Mouse (Mus musculus) right cerebral cortex, postnatal 36 days (tissue): ENCODE measurements around the gene Wwox.

Source experiments
- DNase-seq, 2 experiments: peaks; one replicate each; pipeline ENCODE4 v3.0.0; 2022; ENCODE audit warnings: low spot score in 2 of 2, mixed read lengths in 1 of 2

The Wwox gene

DNA sequence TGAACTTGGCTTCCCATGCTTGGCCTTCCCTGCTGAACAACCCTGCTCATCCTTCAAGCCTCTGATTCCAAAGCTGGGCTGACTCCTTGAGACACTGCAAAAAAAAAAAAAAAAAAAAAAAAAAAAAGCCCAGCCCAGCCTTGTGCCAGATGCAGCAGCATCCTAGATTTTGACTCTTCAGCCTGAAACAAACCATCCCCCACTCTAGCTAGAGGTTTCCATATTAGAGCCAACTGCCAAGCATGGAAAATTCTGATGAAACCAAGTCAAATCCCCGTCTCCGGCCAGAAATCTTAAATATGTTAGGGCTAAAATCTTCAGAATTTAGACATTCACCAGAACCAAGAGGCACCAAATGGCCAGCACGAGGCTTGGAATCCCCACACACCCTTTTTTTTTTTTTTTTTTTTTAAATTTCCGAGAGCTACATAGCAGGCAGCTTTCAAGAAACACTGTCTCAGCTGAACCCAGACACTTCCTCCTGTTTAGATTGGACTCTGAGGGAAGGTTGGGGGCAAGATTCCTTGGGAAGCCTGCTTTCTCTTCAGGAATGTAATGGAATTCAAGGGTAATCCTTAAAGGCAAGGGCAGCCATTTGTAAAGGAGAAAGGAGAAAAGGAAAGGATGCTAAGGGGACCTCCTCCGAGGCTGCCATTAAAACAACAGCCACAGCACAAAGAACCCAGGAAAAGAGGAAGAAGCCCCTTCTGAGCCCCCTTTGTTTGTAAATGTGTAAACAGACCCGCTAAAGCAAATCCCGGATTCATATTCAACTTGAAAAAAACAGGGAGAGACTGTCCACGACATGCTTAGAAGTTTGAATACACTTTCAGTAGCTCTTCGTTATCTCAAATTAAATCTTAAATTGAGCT lies 570.7 kb downstream of the Wwox start:
- no peak for DNase-seq

DNA sequence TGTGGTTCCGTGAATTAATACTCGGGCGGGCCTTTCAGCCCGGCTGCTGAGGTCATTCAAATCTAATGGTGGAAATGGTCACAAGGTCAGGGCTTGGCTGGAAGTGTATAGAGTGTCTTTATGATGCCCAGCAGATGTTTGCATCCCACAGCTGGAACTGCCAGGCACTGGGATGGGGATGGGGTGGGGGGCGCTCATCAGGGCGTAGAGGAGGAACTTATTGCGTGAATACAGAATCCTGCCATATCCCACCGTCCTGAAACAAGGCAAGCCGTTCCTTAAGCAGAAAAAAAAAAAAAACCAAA lies 571.3 kb downstream of the Wwox start:
- no peak for DNase-seq

DNA sequence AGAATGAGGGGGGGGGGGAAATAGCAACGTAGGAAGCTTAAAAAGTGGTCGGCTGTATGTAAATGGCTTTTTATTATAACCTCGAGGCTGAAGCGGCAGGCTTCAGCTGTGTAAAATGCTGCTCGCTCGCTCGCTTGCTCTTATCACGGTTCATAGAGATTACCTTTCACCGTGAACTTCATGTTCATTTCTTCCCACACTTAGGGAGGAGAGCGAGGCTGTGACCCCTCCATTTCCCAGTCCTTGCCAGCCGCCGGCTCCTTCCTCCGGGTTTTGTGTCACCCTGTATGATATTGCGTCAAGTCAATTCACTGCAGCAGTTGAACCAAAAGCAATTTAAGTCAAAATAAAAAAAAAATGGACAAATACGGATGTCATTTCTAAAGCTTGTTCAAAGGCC lies 580.2 kb downstream of the Wwox start:
- DNase-seq, result no peak

DNA sequence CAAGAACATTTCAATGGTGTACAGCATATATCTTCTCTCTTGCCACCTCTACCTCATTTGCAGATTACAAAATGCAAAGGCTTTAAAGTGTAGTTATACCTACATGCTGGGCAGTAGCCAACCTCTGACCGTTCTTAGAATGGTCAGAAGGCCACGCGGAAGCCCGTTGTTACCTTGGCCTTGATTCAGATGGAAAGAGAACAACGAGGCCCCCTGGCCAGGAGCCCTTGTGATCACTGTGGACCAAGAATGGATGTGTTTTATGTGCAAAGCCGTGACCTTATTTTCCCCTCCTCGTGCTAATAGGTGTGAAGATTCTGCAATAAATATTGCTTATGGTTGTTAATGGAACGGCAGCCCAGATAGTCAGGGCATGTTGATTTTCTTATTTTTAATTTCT lies 582.3 kb downstream of the Wwox start:
- no peak for DNase-seq

DNA sequence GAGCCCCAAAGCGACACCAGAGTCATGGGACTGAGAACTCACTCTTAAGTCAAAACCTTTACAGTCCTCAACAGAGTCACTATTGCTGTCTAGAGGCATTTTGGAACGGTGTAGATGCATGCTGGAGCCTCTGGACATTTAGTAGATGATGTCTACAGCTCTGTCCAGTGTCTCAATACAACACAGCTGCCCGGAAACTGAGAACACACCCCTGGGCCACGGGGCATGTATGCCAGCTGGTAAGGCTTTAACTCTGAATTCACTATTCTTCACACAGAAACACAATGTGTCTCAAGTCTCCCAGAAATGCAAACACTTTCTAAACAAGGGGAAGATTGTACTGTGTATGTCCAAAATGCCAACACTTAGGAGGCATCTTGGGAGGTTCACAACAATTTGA lies 584.6 kb downstream of the Wwox start:
- no peak for DNase-seq

DNA sequence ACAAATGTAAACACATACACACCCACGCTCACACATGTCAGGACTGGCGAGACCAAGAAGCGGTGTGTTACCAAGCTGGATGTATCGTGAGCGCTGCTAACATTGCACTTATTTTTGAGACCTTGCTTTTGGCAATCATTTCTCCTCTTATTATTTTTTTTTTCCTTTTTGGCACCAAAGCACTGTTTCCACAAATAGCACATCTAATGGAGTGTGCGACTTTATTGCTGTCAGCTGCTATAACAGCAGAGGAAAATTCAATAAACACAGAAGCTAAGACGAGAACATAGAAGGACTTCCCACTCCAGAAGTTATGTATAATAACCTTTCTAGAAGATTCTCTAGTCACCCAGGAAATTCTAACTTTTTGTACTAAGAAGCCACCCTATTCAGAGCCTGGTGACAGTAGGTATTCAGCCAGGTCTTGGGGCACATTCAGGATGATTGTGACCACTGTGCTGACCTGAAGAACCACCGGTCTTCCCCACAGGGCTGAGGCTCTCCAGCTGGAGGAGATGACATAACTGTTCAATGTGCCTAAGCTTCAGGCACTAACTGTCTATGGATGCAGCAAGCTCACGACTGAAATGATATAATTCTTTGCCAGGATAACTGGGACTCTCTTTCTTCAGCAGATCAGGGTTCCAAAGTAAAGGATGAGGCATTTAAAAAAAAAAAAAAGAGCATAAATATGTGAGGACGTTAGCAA lies 586.1 kb downstream of the Wwox start:
- DNase-seq, result no peak

DNA sequence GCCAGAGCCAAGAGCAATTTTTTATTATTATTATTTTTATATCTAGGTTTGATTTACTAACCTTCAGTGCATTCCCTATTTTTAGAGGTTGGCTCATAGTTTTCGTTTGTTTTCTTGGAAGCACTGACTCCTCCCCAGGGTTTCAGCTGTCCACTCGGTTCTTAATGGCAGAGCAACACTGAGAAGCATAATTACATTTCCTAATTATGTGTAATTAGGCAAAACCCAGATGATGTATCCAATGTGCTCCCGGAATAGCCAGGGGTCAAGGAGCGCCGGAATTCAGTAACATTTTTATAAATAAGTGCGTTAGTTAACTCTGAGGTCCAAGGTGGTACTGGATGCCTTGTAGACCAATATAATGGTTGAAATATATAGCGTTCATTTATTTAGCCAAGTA lies 586.7 kb downstream of the Wwox start:
- no peak for DNase-seq

DNA sequence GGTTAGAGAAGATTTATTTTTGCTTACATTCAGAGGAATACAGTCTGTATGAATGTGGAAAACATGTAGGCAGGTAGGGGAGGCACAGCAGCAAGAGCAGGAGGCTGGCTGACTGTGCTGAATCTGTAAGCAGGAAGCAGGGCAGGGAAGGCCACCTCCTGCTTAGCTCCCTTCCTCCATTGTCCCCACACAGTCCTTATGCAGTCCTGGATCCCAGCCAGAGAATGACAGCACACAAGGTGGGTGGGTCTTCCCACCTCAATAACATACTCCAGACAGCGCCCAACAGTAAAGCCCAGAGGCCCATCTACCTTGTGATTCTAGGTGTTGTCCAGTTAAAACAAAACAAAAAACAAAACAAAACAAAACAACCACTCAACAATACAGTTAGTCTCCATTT lies 593.7 kb downstream of the Wwox start:
- DNase-seq, result no peak

DNA sequence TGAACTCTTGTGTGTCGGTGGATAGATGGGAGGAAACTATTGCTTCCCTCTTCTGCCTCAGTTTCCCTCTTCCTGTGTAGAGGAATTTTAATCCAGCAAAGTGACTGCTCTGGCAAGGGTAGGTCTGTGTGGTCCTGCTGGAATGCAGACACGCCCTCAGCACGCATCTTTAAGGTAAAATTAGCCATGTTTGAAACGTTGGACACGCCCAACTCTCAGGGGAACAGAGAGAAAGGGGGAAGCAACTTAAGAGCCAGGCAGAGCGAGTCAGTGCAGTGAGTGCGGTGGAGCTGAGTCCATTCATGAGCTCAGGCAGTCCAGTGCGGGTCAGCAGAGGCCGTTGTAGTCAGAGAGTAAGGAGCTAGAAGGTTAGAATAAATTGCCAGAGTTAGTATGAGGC lies 596.6 kb downstream of the Wwox start:
- no peak for DNase-seq

DNA sequence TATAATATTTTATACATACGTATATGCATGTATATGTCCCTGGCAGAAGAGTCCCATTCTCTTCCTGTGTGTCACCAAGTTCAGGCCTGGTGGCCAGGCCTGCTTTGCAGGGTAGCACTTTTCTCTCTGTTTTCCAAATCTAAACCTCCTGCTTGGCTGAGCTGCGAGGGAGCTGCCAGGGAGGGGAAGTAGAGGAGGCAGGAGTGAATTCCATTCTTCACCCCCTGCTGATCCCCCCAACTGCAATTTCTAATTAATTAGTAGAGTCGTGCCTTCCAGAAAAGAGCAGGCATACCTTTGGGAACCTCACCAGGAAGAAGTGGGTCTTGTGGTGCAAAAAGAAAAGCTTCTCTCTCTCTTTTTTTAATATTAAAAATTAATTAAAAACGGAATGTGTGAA lies 599.0 kb downstream of the Wwox start:
- DNase-seq, result no peak

DNA sequence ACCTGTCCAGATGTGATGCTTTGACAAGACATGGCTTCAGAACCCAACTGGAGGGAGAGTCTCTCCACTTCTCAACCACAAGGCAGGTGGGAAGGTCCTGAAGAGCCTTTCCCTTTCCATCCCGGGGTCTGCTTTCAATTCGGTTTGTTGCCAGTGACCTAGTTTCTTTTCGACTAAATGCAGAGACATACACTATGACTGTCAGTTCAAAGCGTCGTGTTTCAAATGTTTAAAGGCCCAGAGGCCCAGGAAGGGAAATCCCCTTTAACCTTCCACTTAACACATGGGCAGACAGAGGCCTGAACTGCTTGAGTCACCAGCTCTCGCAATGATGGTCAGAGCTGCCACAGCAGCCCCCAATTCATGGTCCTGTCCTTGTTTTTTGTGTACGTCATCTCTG lies 606.3 kb downstream of the Wwox start:
- DNase-seq, result no peak

DNA sequence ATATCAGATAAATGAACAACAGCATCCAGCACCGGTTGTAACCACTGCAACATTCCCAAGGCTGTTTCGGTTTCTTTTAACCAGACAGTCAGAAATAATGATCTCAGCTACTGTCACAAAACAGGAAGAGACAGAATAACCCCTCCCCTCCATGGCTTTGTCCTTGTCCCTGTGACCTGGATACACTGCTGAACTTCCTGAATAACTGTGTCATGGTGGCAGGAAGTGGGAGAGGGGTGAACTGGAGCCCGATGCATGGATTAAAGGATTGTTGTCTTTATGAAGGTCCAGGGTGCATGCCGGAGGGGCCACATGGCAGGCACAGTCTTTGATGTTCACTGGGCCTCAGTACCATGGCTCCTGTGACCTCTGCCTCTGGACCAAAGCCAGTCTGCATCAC lies 607.0 kb downstream of the Wwox start:
- DNase-seq, result no peak

DNA sequence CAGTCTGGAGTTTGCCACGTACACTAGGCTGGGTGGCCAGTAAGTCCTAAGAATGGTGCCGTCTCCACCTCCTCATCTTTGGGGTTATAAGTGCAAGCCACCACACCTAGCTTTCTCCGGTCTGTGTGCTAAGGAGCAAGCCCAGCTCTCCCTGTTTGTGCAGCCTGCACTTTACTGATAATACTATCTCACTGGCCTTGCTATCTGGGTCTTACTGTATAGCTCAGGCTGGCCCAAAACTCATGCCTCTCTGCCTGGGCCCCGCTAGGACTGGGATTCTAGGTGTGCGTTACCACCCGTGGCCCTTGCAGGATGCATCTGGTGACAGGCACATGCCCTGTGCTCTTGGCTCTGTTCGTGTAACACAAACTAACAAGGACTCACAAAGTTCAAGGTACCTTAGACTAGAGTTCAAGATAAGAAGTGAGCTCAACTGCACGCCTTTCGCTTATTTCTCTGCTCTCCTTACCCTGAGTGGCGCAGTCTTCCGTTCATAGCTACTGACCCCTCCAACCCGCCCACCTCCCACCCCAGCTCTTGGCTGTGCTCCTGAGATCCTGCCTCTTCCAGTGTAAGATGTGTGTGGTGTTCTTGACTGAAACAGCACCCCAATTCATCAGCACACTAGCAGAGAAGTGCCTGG lies 618.9 kb downstream of the Wwox start:
- DNase-seq, result no peak

DNA sequence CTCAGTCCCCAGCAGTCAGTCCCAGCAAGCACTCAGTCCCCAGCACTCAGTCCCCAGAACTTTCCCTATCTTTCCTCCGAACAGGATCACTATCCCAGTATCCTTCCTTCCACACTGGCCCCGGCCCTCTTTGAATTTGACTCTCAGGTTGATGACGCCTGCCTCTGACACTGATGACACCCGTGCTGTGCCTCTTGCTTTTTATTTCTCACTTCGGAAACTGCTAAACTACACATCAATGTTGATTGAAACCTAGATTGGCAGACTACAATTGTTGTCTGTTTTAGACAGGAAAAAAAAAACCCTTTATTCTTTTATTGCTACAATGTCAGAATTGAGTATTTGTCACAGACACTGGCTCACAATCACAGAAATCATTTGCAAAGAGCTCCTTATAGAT lies 624.2 kb downstream of the Wwox start:
- no peak for DNase-seq

DNA sequence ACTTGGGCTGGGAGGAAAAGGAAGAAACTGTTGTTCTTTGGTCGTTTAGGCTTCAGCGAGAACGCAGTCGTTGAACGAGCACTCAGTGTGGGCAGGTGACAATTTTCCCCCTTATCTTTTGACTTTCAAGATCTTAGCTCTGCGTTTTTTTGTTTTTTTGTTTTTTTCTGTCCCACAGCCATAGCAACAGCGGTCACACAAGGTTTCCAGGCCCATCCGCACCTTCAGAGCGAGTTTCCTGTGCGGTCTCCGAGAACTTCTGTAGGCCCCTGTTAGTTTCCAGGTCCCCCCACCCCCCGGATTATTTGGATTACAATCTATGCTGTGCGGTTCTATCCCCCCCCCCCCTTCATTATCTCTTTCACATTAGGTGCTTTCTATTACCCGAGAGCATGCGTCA lies 625.2 kb downstream of the Wwox start:
- no peak for DNase-seq

DNA sequence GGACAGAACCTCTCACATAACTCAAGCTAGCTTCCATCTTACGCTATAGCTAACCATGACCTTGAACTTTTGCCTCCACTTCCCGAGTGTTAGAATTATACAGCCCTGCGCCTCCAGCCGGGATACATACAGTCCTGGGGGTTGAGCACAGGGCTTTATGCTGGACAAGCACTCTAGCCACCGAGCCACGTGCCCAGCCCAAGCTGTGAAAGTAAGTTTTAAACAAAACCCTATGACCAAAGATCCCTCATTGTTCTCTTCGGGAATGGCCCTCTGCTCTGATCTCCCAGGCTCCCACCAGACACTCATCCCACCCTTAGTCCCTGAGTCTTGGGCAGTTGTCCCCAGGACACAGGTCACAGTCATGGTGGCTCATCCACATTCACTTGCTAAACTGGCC lies 625.9 kb downstream of the Wwox start:
- DNase-seq, result no peak

DNA sequence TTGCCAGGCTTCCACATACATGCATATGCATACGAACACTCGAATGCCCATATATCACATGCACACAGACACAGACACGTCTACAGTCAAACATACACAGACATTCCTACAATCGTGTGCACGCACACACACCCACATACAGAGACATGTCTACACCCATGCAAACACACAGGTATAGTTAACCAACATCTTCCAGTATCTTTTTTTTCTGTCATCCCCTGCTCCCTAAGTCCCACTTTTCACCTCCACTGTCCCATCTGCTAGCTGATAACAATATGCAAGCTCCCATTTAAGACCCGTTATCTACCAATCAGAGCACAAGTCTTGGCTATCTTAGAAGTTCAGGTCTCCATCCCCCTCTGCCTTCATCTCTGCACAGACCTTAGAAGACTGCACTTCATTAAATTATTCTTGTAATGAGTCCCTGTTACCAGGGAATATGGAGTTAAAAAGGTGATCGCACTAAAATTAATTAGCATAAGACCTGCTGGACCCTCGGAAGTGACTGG lies 627.1 kb downstream of the Wwox start:
- DNase-seq, result no peak

DNA sequence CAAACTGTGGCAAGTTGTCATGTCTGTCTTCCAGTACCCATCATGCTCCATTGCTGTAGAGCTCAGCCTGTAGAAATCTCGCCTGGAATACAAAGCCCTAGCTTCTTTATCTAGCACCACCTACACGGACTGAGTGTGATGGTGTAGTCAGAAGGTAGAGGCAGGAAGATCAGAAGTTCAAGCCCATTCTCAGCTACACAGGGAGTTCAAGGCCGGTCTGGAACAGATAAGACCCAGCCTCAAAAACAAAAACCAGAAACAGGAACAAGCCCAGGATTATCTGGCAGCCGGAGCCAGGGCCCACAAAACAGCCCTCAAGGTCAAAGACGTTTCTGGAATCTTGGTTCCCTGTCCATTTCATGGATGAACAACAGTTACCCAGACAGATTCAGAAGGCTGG lies 629.3 kb downstream of the Wwox start:
- no peak for DNase-seq

DNA sequence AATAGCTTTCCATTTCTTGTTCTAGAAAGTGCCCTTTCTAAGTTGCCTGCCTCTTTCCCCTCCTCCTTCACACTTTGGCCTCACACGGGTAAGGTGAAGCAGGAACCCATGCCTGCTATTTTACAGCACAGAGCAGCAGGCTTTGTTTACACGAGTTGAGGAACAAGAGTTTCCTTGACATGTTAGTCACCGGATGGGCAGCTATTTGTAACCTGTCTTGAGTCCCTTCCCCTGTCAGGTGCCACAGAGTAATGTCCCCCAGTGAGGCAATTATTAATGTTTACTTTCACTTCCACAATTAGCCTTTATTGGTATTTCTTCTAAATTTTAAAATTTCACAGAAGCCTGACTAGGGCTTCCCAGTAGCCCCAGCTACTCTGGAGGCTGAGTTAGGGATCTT lies 630.8 kb downstream of the Wwox start:
- DNase-seq, result no peak

DNA sequence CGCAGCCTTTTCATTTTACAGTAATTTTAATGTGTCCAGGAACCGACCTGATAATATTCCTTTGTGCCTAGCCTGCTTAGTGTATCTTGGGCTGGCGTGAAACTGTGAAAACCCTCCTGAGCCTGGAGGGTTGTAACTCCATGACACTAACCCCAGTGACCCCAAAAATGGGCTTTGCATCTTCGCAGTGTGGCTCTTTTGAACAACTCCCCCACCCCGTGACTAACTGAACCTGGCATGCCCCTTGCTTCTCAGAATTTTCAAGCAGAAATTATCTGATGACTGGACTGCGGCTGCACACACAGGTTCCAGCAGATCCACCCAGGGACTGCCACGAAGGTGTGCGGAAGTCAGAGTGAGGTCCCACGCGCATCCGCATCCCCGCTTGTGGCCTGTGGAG lies 631.8 kb downstream of the Wwox start:
- DNase-seq, result no peak

DNA sequence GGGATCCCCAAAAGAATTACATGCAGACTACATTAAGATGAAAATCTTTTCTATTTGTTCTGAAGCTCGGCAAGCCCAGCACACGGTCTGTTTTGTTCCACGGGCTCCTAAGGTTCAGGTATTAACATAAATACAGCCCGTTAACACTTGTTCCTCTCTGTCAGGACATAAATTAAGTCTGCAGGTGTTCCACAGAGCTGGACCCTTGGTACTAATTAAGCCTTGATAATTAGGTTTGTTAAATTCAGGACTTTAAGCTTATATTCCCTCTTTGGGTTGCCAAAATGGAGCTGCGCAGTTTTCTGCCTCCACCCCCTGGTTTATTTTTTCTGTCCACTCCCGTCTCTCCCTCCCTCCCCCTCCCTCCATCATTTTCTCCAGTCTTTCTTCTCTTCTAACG lies 638.8 kb downstream of the Wwox start:
- DNase-seq, result no peak

DNA sequence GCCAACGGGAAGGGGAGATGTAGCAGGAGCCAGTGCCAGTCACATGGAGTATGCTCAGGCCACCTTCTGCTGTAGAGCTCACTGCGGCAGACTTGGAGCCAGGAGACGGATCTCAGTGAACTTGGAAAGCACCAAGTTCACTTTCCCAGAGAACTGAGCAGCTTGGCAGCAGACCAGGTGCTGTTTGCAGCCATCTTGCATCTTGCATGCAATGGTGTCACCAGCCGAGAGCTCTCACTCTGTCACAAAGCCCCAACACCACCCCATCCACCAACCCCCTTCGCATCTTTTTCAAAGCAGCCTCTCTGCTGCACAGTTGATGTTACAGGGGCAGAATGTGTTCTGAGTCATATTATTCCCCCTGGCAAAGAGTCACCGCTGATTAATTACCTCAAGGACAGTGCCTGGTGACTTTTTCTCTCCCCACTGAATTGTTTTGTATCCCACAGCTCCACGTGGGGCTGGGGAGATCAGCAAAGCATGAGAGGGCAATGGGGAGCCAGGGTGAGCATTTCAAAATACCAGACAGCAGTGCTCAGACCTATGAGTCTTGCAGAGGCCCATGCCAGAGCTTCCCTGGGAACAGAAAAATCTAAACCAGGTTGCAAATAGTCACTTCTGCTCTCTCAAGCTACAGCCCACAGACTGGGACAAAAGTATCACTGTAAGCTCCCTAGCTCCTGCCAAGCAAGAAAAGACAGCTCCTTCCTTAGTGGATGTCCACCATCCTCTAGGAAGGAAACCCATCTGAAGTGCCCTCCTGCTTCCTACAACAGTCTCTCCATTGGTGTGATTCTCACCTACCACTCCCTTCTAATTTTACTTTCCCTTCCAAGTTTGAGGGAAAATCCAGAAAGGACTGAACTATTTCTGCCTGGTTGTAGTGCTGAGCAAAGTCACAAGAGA lies 642.1 kb downstream of the Wwox start:
- DNase-seq, result peak in 1 of 2 experiments; percentile 40
